Mouse (Mus musculus): Measurements from ENCODE around the gene Cdh13. TPM values are rescaled to one million over a fixed set of nuclear protein-coding genes. Genes with fewer than 3 reads are reported as not detected.
"Not testable (repeated sequence)": the region's sequence is repeated elsewhere in the genome, so short reads cannot be mapped to it uniquely, and the experiment has no call there.

The Cdh13 gene
- polyA plus RNA-seq, 1 experiment from 2014 or later: 2.4 TPM

DNA sequence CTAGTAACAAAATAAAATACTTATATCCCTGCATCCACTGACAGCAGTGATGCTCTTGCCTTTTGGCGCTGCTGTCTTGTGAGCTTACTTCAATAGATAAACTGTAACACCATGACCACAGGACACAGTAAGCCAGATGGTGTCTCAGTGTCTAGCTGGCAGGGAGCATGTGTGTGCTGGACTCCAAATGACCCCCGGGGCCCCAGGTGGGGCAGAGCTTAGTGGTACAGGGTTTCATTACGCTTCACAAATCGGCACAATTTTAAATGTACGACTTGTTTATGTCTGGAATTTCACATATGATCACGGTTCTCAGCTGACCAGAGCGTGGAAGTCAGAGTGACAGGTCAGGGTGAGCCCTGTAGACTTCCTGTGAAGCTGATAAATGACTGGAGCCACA, 980.2 kb downstream of the Cdh13 start:
- H3K27me3 ChIP-seq (replicated peaks; ENCODE audit: low read depth, poor library complexity, severe bottlenecking): no peaks in the 10 kb centered on the region
- WGBS: 85% methylated on average over 7 of the region's 7 CpGs
- no peaks in the 10 kb centered on the region for H3K9me3 ChIP-seq
- DNase-seq (ENCODE audit: low spot score): no peak
- no peak overlapping the region for H3K27ac ChIP-seq (replicated peaks)
- H3K4me1 ChIP-seq: no peaks in the 10 kb centered on the region
- no peak overlapping the region for H3K4me3 ChIP-seq
- H3K36me3 ChIP-seq (replicated peaks): no peaks in the 10 kb centered on the region

GRCm38 (mm10) chr8:119266304-119266703, 982.8 kb downstream of the Cdh13 start:
- H3K4me1 ChIP-seq: no peaks in the 10 kb centered on the region
- no peak overlapping the region for H3K4me3 ChIP-seq
- H3K36me3 ChIP-seq (replicated peaks): no peaks in the 10 kb centered on the region
- H3K9me3 ChIP-seq: no peaks in the 10 kb centered on the region
- WGBS: 89% methylated on average over 4 of the region's 4 CpGs
- H3K27me3 ChIP-seq (replicated peaks; ENCODE audit: low read depth, poor library complexity, severe bottlenecking): no peaks in the 10 kb centered on the region
- no peak overlapping the region for H3K27ac ChIP-seq (replicated peaks)
- DNase-seq (ENCODE audit: low spot score): no peak

- WGBS: 81% methylated on average over 3 of the region's 3 CpGs
Observed at GRCm38 (mm10) chr8:119269576-119269975, 986.0 kb downstream of the Cdh13 start.

GRCm38 (mm10) chr8:119270371-119270770, 986.8 kb downstream of the Cdh13 start:
- Histone ChIP-seq H3K9me3 (no peaks in the 10 kb centered on the region), H3K27me3 (replicated peaks; ENCODE audit: low read depth, poor library complexity, severe bottlenecking) (no peaks in the 10 kb centered on the region), H3K27ac (replicated peaks) (no peak overlapping the region), H3K36me3 (replicated peaks) (no peaks in the 10 kb centered on the region), H3K4me3 (no peak overlapping the region), H3K4me1 (no peaks in the 10 kb centered on the region)
- 91% methylated on average over 9 of the region's 9 CpGs for WGBS
- no peak for DNase-seq (ENCODE audit: low spot score)

More at GRCm38 (mm10) chr8:119269576-119269975, 986.0 kb downstream of the Cdh13 start:
- Histone ChIP-seq H3K27me3 (replicated peaks; ENCODE audit: low read depth, poor library complexity, severe bottlenecking) (no peaks in the 10 kb centered on the region), H3K4me1 (no peaks in the 10 kb centered on the region), H3K36me3 (replicated peaks) (no peaks in the 10 kb centered on the region), H3K4me3 (no peak overlapping the region), H3K27ac (replicated peaks) (no peak overlapping the region), H3K9me3 (no peaks in the 10 kb centered on the region)
- DNase-seq (ENCODE audit: low spot score): no peak

DNA sequence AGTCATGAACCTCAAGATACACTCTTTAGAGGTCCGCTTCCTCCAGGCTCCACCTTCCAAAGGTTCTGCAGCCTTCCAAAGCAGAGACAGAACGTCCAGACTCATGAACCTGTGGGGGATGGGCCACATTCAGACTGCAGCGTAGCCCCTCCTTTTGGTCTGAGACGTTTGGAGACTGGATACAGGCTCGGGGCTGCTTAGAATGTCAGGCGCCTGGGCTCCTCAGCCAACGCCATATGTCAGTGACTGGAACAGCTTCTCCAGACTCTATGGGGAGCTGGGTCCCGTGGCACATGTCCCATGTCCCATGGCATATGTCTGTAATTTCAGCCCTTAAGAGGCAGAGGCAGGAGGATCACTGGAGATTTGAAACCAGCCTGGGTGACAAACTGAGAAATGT, 989.4 kb downstream of the Cdh13 start:
- H3K27ac ChIP-seq (replicated peaks): no peak overlapping the region
- H3K36me3 ChIP-seq (replicated peaks): no peaks in the 10 kb centered on the region
- H3K9me3 ChIP-seq: no peaks in the 10 kb centered on the region
- no peaks in the 10 kb centered on the region for H3K27me3 ChIP-seq (replicated peaks; ENCODE audit: low read depth, poor library complexity, severe bottlenecking)
- 76% methylated on average over 8 of the region's 8 CpGs for WGBS
- H3K4me3 ChIP-seq: no peak overlapping the region
- DNase-seq (ENCODE audit: low spot score): no peak
- H3K4me1 ChIP-seq: no peaks in the 10 kb centered on the region

- Histone ChIP-seq H3K27me3 (replicated peaks; ENCODE audit: low read depth, poor library complexity, severe bottlenecking) (no peaks in the 10 kb centered on the region), H3K4me1 (no peaks in the 10 kb centered on the region), H3K9me3 (no peaks in the 10 kb centered on the region), H3K36me3 (replicated peaks) (no peaks in the 10 kb centered on the region), H3K4me3 (no peak overlapping the region), H3K27ac (replicated peaks) (no peak overlapping the region)
- DNase-seq (ENCODE audit: low spot score): no peak
- WGBS: 88% methylated on average over 1 of the region's 1 CpGs
Observed at GRCm38 (mm10) chr8:119275442-119275841, 991.9 kb downstream of the Cdh13 start.

GRCm38 (mm10) chr8:119277047-119277451, 993.5 kb downstream of the Cdh13 start:
- no peak for DNase-seq (ENCODE audit: low spot score)
- H3K27me3 ChIP-seq (replicated peaks; ENCODE audit: low read depth, poor library complexity, severe bottlenecking): no peaks in the 10 kb centered on the region
- H3K27ac ChIP-seq (replicated peaks): no peak overlapping the region
- no peaks in the 10 kb centered on the region for H3K4me1 ChIP-seq
- no peaks in the 10 kb centered on the region for H3K36me3 ChIP-seq (replicated peaks)
- no peaks in the 10 kb centered on the region for H3K9me3 ChIP-seq
- 79% methylated on average over 3 of the region's 3 CpGs for WGBS
- H3K4me3 ChIP-seq: no peak overlapping the region

- 79% methylated on average over 2 of the region's 2 CpGs for WGBS
- Histone ChIP-seq H3K4me3 (no peak overlapping the region), H3K27ac (replicated peaks) (no peak overlapping the region), H3K27me3 (replicated peaks; ENCODE audit: low read depth, poor library complexity, severe bottlenecking) (no peaks in the 10 kb centered on the region), H3K9me3 (no peaks in the 10 kb centered on the region), H3K4me1 (no peaks in the 10 kb centered on the region), H3K36me3 (replicated peaks) (no peaks in the 10 kb centered on the region)
- no peak for DNase-seq (ENCODE audit: low spot score)
Observed at GRCm38 (mm10) chr8:119281761-119282160, 998.2 kb downstream of the Cdh13 start.

DNA sequence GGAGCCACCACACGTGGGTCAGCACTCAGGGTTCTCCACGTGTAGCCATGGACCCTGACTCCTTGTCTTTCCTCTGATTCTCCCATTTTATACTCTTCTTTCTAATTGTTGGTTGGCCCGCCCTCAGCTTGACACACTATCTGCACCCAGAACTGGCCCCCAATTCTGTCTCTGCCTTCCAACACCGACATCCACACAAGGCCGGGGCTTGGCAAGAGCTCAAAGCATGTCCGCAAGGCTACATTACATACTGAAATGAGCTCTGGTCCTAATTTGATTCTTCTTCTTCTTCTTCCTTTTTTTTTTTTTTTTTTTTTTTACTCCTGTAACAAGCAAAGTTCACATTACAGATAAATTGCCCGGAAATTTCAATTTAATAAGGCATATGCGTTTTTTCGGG, 1001.0 kb downstream of the Cdh13 start:
- Histone ChIP-seq H3K9me3 (no peaks in the 10 kb centered on the region), H3K4me3 (no peak overlapping the region), H3K27ac (replicated peaks) (no peak overlapping the region), H3K36me3 (replicated peaks) (no peaks in the 10 kb centered on the region), H3K4me1 (no peaks in the 10 kb centered on the region), H3K27me3 (replicated peaks; ENCODE audit: low read depth, poor library complexity, severe bottlenecking) (no peaks in the 10 kb centered on the region)
- DNase-seq (ENCODE audit: low spot score): no peak
- 85% methylated on average over 9 of the region's 9 CpGs for WGBS

GRCm38 (mm10) chr8:119284920-119285319, 1001.4 kb downstream of the Cdh13 start:
- Histone ChIP-seq H3K9me3 (no peaks in the 10 kb centered on the region), H3K27ac (replicated peaks) (no peak overlapping the region), H3K36me3 (replicated peaks) (no peaks in the 10 kb centered on the region), H3K4me3 (no peak overlapping the region), H3K27me3 (replicated peaks; ENCODE audit: low read depth, poor library complexity, severe bottlenecking) (no peaks in the 10 kb centered on the region), H3K4me1 (no peaks in the 10 kb centered on the region)
- WGBS: 79% methylated on average over 4 of the region's 4 CpGs
- no peak for DNase-seq (ENCODE audit: low spot score)

DNA sequence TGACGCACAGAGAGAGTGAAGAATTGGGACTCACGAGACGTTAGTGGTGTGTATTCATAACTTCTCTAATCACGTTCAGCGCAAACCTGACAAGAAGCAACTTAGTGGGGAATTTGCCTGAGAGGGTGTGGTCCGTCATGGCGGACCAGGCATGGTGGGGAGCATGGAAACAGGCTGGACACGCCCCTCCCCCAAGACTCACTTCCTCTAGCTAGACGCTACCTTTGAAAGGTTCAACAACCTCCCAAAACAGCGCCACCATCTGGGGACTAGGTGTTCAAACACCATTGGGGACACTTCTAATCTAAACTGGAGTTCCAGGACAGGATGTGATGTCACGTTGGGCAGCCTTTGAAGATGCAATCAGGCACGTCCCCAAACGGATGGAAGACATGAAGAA, 1011.9 kb downstream of the Cdh13 start:
- Histone ChIP-seq H3K27me3 (replicated peaks; ENCODE audit: low read depth, poor library complexity, severe bottlenecking) (no peaks in the 10 kb centered on the region), H3K36me3 (replicated peaks) (no peaks in the 10 kb centered on the region), H3K27ac (replicated peaks) (no peak overlapping the region), H3K4me3 (no peak overlapping the region), H3K4me1 (no peaks in the 10 kb centered on the region), H3K9me3 (peaks cover 5% of the 10 kb centered on the region)
- DNase-seq (ENCODE audit: low spot score): no peak
- WGBS: 85% methylated on average over 13 of the region's 13 CpGs

DNA sequence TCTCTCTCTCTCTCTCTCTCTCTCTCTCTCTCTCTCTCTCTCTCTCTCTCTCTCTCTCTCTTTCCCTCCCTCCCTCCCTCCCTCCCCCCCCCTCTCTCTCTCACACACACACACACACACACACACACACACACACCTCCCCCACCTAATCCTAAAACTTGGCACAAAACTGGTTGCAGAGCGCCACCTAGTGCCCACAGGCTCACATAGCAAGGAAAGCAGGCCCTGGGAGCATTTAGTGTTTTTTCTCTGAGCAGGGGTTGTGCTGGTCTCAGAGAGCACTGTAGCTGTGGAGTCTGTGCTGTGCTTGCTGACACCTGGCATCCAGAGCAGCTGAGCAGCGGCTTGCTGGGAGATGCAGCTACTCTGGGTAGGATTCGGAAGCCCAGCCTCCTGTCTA, 1014.2 kb downstream of the Cdh13 start:
- H3K4me1 ChIP-seq; H3K4me3 ChIP-seq; H3K27ac ChIP-seq (replicated peaks); H3K27me3 ChIP-seq (replicated peaks; ENCODE audit: low read depth, poor library complexity, severe bottlenecking); H3K36me3 ChIP-seq (replicated peaks): not testable (repeated sequence)
- peaks cover 15% of the 10 kb centered on the region for H3K9me3 ChIP-seq
- peak; percentile 21 for DNase-seq (ENCODE audit: low spot score)
- 31% methylated on average over 3 of the region's 3 CpGs for WGBS

- DNase-seq (ENCODE audit: low spot score): no peak
- no peaks in the 10 kb centered on the region for H3K4me1 ChIP-seq
- peaks cover 15% of the 10 kb centered on the region for H3K9me3 ChIP-seq
- no peak overlapping the region for H3K27ac ChIP-seq (replicated peaks)
- H3K36me3 ChIP-seq (replicated peaks): no peaks in the 10 kb centered on the region
- WGBS: 87% methylated on average over 5 of the region's 5 CpGs
- H3K27me3 ChIP-seq (replicated peaks; ENCODE audit: low read depth, poor library complexity, severe bottlenecking): no peaks in the 10 kb centered on the region
- no peak overlapping the region for H3K4me3 ChIP-seq
Observed at GRCm38 (mm10) chr8:119300335-119300734, 1016.8 kb downstream of the Cdh13 start.

GRCm38 (mm10) chr8:119304196-119304595, 1020.7 kb downstream of the Cdh13 start:
- WGBS: 86% methylated on average over 8 of the region's 8 CpGs
- Histone ChIP-seq H3K27me3 (replicated peaks; ENCODE audit: low read depth, poor library complexity, severe bottlenecking) (no peaks in the 10 kb centered on the region), H3K4me1 (no peaks in the 10 kb centered on the region), H3K9me3 (peaks cover 15% of the 10 kb centered on the region), H3K4me3 (no peak overlapping the region), H3K36me3 (replicated peaks) (no peaks in the 10 kb centered on the region), H3K27ac (replicated peaks) (no peak overlapping the region)
- DNase-seq (ENCODE audit: low spot score): no peak
